Mouse (Mus musculus): Measurements from ENCODE around the gene Prickle2. TPM values are rescaled to one million over a fixed set of nuclear protein-coding genes. Genes with fewer than 3 reads are reported as not detected.

Prickle2 gene
- polyA plus RNA-seq, 1 experiment, result 1.1 TPM

DNA sequence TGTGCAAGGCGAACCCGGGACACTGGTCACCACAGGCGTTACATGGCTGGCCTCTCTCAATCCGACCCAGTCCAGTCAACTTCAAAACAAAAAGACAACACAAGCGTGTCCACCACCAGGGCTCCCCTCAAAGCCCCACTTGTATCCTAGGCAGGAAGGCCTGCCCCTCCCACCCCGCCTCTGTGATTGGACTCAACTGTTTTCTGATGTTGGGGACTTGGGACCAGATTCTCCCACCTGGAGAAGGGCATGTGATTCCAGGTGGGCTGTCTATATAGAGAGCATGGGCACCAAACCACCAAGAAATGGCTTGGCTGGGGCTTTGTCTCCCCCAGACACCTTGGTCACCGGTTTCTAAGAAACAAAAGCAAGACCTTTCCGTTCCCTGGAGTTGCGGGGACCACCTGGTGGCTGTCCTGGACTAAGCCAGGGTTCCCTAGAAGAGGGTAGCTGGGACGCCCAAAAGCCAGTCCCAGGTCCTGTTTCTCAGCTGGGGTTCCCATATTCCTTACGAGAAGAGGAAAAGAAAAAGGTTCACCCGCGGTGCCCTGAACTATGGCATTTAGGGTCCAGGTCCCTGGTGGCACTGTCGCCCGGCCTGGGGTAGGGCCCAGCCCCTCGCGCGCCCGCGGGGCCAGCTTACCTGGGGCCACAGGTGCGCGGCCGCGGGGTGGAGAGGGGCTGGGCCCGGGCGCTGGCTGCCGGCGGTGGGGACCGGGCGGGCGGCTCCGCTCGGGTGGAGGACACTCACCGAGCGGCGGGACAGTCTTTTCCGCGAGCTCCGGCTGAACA, 406 bp downstream of the Prickle2 start:
- DNase-seq (ENCODE audit: low read depth in 1 of 2, low spot score in 2 of 2), result no peak
- 8% methylated on average over 39 of the region's 39 CpGs for WGBS
- no peak for TF ChIP-seq POLR2A (IDR thresholded peaks at IDR 0.05; ENCODE audit: low read depth, low read length)
- TF ChIP-seq CTCF (IDR thresholded peaks at IDR 0.05; ENCODE audit: extremely low read depth, insufficient read depth, insufficient read length, insufficient replicate concordance), result no peak
- Histone ChIP-seq H3K27ac (ENCODE audit: insufficient read depth, low read length) (no peak overlapping the region), H3K36me3 (ENCODE audit: control insufficient read depth, insufficient read depth, low read length) (no peaks in the 10 kb centered on the region), H3K4me3 (ENCODE audit: extremely low read depth, insufficient read depth, insufficient read length) (peak overlapping the region; percentile 14; the same call in 1 of the 2 replicates), H3K4me1 (ENCODE audit: control insufficient read depth, insufficient read depth, insufficient read length) (no peaks in the 10 kb centered on the region), H3K27me3 (ENCODE audit: control insufficient read depth, insufficient read depth, low read length) (peaks cover 5% of the 10 kb centered on the region)

DNA sequence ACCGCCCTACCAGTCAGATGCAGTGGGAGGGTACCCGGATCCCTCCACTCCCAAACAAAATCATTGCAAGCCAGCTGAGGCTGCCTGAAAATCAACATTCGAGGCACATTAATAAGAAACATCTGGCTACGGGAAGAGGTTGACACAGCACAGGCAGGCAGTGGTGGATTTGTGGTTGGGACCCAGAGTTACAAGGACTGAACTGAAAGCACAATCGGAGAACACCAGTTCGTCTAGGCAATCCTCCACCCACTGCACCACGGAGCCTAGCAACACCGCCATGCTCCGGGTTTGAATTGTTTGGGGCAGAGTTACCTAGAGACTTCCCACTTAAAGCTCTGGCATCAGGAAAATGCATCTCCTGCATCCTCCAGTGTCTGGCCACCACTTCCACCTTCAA, 1.1 kb downstream of the Prickle2 start:
- 41% methylated on average over 9 of the region's 9 CpGs for WGBS
- Histone ChIP-seq H3K4me3 (ENCODE audit: extremely low read depth, insufficient read depth, insufficient read length) (no peak overlapping the region), H3K4me1 (ENCODE audit: control insufficient read depth, insufficient read depth, insufficient read length) (no peaks in the 10 kb centered on the region), H3K27ac (ENCODE audit: insufficient read depth, low read length) (no peak overlapping the region), H3K27me3 (ENCODE audit: control insufficient read depth, insufficient read depth, low read length) (peaks cover 5% of the 10 kb centered on the region), H3K36me3 (ENCODE audit: control insufficient read depth, insufficient read depth, low read length) (no peaks in the 10 kb centered on the region)
- DNase-seq (ENCODE audit: low read depth in 1 of 2, low spot score in 2 of 2), result no peak
- TF ChIP-seq CTCF (IDR thresholded peaks at IDR 0.05; ENCODE audit: extremely low read depth, insufficient read depth, insufficient read length, insufficient replicate concordance) (no peak), POLR2A (IDR thresholded peaks at IDR 0.05; ENCODE audit: low read depth, low read length) (no peak)

DNA sequence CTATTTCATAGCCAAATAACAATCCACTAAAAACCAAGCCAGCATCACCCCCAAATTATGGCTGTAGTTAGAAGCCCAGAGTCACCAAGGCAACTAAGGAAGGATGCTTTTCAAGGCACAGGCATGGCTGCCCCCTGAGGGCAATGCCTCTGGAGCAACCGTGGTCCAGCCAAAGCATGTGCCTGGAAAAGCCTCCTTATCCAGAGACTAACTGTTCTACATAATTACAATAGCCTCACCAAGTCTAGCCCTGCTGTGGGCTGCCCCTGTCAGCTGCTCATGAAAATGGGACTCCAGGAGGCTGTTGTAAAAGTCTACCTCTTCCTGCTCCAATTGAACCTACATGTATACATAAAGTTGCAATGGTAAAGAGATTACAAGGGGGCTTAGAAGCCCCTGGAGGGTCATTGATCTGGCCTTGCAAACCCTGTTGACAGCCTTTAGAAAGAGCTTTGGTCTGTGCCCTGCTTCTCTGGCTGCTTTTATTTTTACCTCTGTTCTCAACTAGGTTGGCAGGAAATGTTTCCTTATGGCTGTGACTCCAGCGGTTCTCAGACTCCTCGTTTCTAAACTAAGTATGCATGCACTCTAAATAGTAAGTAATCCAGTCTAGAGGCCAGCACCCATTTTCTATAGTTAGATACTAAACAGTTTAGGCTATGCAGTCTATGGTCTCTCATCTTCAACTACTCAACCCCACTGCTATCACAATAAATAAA, 6.3 kb downstream of the Prickle2 start:
- Histone ChIP-seq H3K36me3 (ENCODE audit: control insufficient read depth, insufficient read depth, low read length) (no peaks in the 10 kb centered on the region), H3K4me1 (ENCODE audit: control insufficient read depth, insufficient read depth, insufficient read length) (no peaks in the 10 kb centered on the region), H3K27ac (ENCODE audit: insufficient read depth, low read length) (no peak overlapping the region), H3K4me3 (ENCODE audit: extremely low read depth, insufficient read depth, insufficient read length) (no peak overlapping the region), H3K27me3 (ENCODE audit: control insufficient read depth, insufficient read depth, low read length) (no peaks in the 10 kb centered on the region)
- DNase-seq (ENCODE audit: low read depth in 1 of 2, low spot score in 2 of 2), result no peak
- TF ChIP-seq CTCF (IDR thresholded peaks at IDR 0.05; ENCODE audit: extremely low read depth, insufficient read depth, insufficient read length, insufficient replicate concordance), result no peak
- no peak for TF ChIP-seq POLR2A (IDR thresholded peaks at IDR 0.05; ENCODE audit: low read depth, low read length)
- WGBS, result 48% methylated on average over 3 of the region's 3 CpGs

DNA sequence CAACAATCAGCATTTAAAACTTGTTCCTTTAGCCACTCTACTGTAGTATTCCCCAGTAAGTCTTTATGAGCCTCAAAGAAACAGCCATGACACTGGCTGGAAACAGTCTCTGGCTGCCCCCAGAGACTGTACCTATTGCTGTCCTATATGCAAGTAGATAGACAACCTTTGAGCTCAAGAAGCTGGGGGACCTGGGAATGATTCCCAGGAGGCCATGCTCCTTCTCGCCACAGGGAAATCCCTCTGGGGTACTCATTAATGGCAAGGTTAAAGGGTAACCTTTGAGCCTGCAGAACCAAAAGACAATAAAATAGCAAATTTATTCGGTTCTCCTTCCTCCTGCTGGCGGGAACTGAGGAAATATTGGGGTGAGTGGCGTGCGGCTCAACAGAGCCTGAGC, 8.1 kb downstream of the Prickle2 start:
- Histone ChIP-seq H3K4me1 (ENCODE audit: control insufficient read depth, insufficient read depth, insufficient read length) (no peaks in the 10 kb centered on the region), H3K36me3 (ENCODE audit: control insufficient read depth, insufficient read depth, low read length) (no peaks in the 10 kb centered on the region), H3K4me3 (ENCODE audit: extremely low read depth, insufficient read depth, insufficient read length) (no peak overlapping the region), H3K27ac (ENCODE audit: insufficient read depth, low read length) (no peak overlapping the region), H3K27me3 (ENCODE audit: control insufficient read depth, insufficient read depth, low read length) (no peaks in the 10 kb centered on the region)
- no peak for DNase-seq (ENCODE audit: low read depth in 1 of 2, low spot score in 2 of 2)
- WGBS, result 80% methylated on average over 5 of the region's 5 CpGs
- TF ChIP-seq POLR2A (IDR thresholded peaks at IDR 0.05; ENCODE audit: low read depth, low read length) (no peak), CTCF (IDR thresholded peaks at IDR 0.05; ENCODE audit: extremely low read depth, insufficient read depth, insufficient read length, insufficient replicate concordance) (no peak)

DNA sequence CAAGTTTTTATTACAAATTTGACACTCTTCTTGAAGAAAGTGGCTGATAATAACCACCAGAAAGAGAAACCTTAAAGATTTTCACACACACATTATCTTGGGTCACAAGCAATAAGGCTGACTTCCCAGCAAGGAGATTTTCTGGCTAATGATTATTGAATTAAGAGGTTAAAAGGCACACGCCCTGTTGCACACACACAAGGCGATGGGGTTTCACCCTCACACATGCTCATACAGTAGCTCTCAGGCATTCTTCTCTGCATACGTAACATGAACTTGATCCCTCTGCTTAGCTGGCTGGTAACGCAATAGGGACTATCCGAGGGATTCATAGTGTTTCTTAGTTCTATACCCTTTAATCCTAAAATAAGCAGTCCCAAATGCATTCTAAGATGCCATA, 18.6 kb downstream of the Prickle2 start:
- no peak for DNase-seq (ENCODE audit: low read depth in 1 of 2, low spot score in 2 of 2)
- H3K4me1 ChIP-seq (ENCODE audit: control insufficient read depth, insufficient read depth, insufficient read length), result no peaks in the 10 kb centered on the region
- no peaks in the 10 kb centered on the region for H3K27me3 ChIP-seq (ENCODE audit: control insufficient read depth, insufficient read depth, low read length)
- no peaks in the 10 kb centered on the region for H3K36me3 ChIP-seq (ENCODE audit: control insufficient read depth, insufficient read depth, low read length)
- H3K27ac ChIP-seq (ENCODE audit: insufficient read depth, low read length), result no peak overlapping the region
- H3K4me3 ChIP-seq (ENCODE audit: extremely low read depth, insufficient read depth, insufficient read length), result no peak overlapping the region
- WGBS, result 93% methylated on average over 5 of the region's 5 CpGs
- no peak for TF ChIP-seq CTCF (IDR thresholded peaks at IDR 0.05; ENCODE audit: extremely low read depth, insufficient read depth, insufficient read length, insufficient replicate concordance)
- TF ChIP-seq POLR2A (IDR thresholded peaks at IDR 0.05; ENCODE audit: low read depth, low read length), result no peak

DNA sequence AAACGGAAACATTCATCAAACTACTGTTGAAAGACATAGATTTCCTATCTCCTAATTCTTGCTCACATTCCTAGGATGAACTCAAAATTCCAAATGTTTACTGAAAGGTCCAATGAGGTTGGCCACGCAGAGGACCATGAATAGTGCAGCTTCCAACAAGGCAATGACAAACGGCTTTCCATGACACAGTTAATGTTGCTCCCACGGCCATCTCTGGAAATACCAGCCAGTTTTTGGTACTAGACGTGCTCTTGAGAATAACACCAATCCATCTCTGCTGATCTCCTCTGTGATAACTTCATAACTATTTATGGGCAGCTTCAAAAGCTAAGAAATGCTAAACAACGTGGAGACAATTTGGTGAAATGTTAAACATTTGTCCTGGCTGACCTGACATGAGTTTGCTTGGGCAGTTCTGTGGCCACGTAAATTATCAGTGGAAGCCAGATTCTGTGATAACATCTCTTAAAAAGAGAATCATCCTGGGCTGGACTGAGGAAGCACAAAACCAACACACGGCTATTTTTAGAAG, 31.5 kb downstream of the Prickle2 start:
- no peaks in the 10 kb centered on the region for H3K36me3 ChIP-seq (ENCODE audit: control insufficient read depth, insufficient read depth, low read length)
- H3K4me3 ChIP-seq (ENCODE audit: extremely low read depth, insufficient read depth, insufficient read length), result no peak overlapping the region
- TF ChIP-seq CTCF (IDR thresholded peaks at IDR 0.05; ENCODE audit: extremely low read depth, insufficient read depth, insufficient read length, insufficient replicate concordance) (no peak), POLR2A (IDR thresholded peaks at IDR 0.05; ENCODE audit: low read depth, low read length) (no peak)
- H3K27me3 ChIP-seq (ENCODE audit: control insufficient read depth, insufficient read depth, low read length), result no peaks in the 10 kb centered on the region
- 46% methylated on average over 8 of the region's 8 CpGs for WGBS
- no peaks in the 10 kb centered on the region for H3K4me1 ChIP-seq (ENCODE audit: control insufficient read depth, insufficient read depth, insufficient read length)
- DNase-seq (ENCODE audit: low read depth in 1 of 2, low spot score in 2 of 2), result no peak
- H3K27ac ChIP-seq (ENCODE audit: insufficient read depth, low read length), result no peak overlapping the region

All from spleen, adult 2 months (tissue).